Mouse (Mus musculus): ENCODE measurements around the gene Gnai3. TPM values are rescaled to one million over a fixed set of nuclear protein-coding genes. Genes with fewer than 3 reads are reported as not detected.
A peak's percentile ranks its signal among the peaks of the same experiment; 100 is the strongest.

Gnai3 gene
- 15.9 and 29.5 TPM in 2 replicates for polyA plus RNA-seq (2012; rRNA removed)

- peak; percentile 91 for DNase-seq
- WGBS = under 1% methylated on average over 63 of the region's 63 CpGs
- Histone ChIP-seq H3K4me3 (replicated peaks; ENCODE audit: extremely low read depth, low read depth, low read length) (peak within 1 kb of the TSS; percentile 90), H3K4me1 (ENCODE audit: control insufficient read depth, insufficient read depth, low read length) (no peaks in the 10 kb centered on the region)
- TF ChIP-seq POLR2A (IDR thresholded peaks at IDR 0.05; ENCODE audit: borderline replicate concordance, extremely low read depth, low read depth, low read length) (peak; percentile 97), CTCF (IDR thresholded peaks at IDR 0.05; ENCODE audit: insufficient read depth, low read length) (no peak)
Measured at GRCm38 (mm10) chr3:108145534-108146445, at the start of gene Gnai3. Gene Gnai3 (minus strand): TSS chr3:108146146.

GRCm38 (mm10) chr3:108195287-108195686 lies 49.3 kb upstream of the Gnai3 start:
- 89% methylated on average over 4 of the region's 4 CpGs for WGBS
- DNase-seq = no peak
- no peak overlapping the region for H3K4me3 ChIP-seq (replicated peaks; ENCODE audit: extremely low read depth, low read depth, low read length)
- TF ChIP-seq POLR2A (IDR thresholded peaks at IDR 0.05; ENCODE audit: borderline replicate concordance, extremely low read depth, low read depth, low read length) (no peak), CTCF (IDR thresholded peaks at IDR 0.05; ENCODE audit: insufficient read depth, low read length) (no peak)
- H3K4me1 ChIP-seq (ENCODE audit: control insufficient read depth, insufficient read depth, low read length) = peaks cover 6% of the 10 kb centered on the region; the same call in 1 of the 2 replicates

- WGBS = 75% methylated on average over 4 of the region's 4 CpGs
- peaks cover 3% of the 10 kb centered on the region; the same call in 1 of the 2 replicates for H3K4me1 ChIP-seq (ENCODE audit: control insufficient read depth, insufficient read depth, low read length)
- TF ChIP-seq CTCF (IDR thresholded peaks at IDR 0.05; ENCODE audit: insufficient read depth, low read length) (no peak), POLR2A (IDR thresholded peaks at IDR 0.05; ENCODE audit: borderline replicate concordance, extremely low read depth, low read depth, low read length) (no peak)
- no peak for DNase-seq
- H3K4me3 ChIP-seq (replicated peaks; ENCODE audit: extremely low read depth, low read depth, low read length) = no peak overlapping the region
Measured at GRCm38 (mm10) chr3:108193686-108194085, 47.7 kb upstream of the Gnai3 start.

DNA sequence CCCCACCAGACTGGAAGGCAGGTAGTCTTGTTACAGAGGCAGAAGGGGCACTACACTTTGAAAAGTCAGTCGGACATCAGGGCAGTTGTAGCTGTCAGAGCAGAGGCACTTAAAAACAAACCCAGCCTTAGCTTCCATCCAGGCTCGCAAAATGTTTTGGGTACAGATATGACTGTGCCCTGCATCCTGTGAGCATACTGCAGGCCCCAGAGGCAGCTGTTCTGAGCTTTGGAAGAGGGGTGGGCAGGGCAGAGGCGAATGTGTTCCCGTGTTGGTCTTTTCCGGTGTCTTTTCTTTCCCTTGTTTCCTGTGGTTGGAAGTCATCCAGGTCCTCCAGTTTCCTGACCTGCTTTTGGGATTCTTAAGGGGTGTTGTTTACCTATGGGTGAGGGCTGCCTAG lies 44.0 kb upstream of the Gnai3 start:
- TF ChIP-seq POLR2A (IDR thresholded peaks at IDR 0.05; ENCODE audit: borderline replicate concordance, extremely low read depth, low read depth, low read length) (no peak), CTCF (IDR thresholded peaks at IDR 0.05; ENCODE audit: insufficient read depth, low read length) (no peak)
- DNase-seq = no peak
- H3K4me3 ChIP-seq (replicated peaks; ENCODE audit: extremely low read depth, low read depth, low read length) = no peak overlapping the region
- 15% methylated on average over 5 of the region's 5 CpGs for WGBS
- H3K4me1 ChIP-seq (ENCODE audit: control insufficient read depth, insufficient read depth, low read length) = peaks cover 11% of the 10 kb centered on the region

DNA sequence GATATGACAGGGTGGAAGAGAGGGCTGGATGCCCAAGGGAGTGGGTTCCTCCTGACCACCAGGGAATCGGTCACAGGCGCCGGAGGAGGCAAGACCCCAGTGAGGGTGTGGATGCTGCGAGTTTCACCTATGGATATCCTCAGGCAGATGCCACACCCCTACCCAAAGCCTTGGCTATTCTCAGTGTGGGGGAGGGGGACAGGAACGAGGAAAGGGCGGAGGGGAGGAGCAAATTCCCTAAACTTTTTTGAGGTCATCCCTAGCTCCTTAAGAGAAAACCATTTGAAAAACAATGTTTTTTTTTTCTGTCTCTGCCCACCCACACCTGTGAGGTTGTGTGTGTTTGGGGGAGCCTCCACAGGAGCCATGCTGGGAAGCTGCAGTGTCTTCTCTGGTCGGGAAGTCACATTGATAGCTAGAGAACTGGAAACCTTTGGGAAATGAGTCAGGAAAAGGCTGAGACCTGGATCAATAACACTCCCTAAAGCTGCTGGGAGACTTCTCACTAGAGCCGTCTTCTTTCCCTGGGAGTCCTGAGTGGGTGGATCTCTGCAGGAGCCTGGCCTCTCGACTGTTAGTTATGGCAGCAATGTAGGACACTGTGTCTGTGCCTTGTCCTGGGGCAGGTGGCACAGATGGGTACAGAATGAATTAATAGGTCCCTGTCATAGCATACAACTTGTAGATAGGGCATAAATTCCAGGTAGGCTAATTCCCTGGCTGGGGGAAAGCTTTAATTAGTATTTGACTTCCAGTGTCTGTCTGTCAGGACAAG lies 43.0 kb upstream of the Gnai3 start:
- WGBS = 84% methylated on average over 9 of the region's 9 CpGs

GRCm38 (mm10) chr3:108187111-108187795 lies 41.3 kb upstream of the Gnai3 start:
- Histone ChIP-seq H3K4me3 (replicated peaks; ENCODE audit: extremely low read depth, low read depth, low read length) (peak overlapping the region; percentile 9), H3K4me1 (ENCODE audit: control insufficient read depth, insufficient read depth, low read length) (peaks cover 11% of the 10 kb centered on the region)
- no peak for DNase-seq
- WGBS = 73% methylated on average over 20 of the region's 20 CpGs
- TF ChIP-seq POLR2A (IDR thresholded peaks at IDR 0.05; ENCODE audit: borderline replicate concordance, extremely low read depth, low read depth, low read length) (no peak), CTCF (IDR thresholded peaks at IDR 0.05; ENCODE audit: insufficient read depth, low read length) (no peak)

More for the DNA sequence above, 43.0 kb upstream of the Gnai3 start:
- DNase-seq = no peak
- no peak overlapping the region for H3K4me3 ChIP-seq (replicated peaks; ENCODE audit: extremely low read depth, low read depth, low read length)
- peaks cover 11% of the 10 kb centered on the region for H3K4me1 ChIP-seq (ENCODE audit: control insufficient read depth, insufficient read depth, low read length)
- TF ChIP-seq CTCF (IDR thresholded peaks at IDR 0.05; ENCODE audit: insufficient read depth, low read length) = no peak
- TF ChIP-seq POLR2A (IDR thresholded peaks at IDR 0.05; ENCODE audit: borderline replicate concordance, extremely low read depth, low read depth, low read length) = no peak

- Histone ChIP-seq H3K4me3 (replicated peaks; ENCODE audit: extremely low read depth, low read depth, low read length) (peak within 1 kb of the TSS; percentile 91), H3K4me1 (ENCODE audit: control insufficient read depth, insufficient read depth, low read length) (peaks cover 11% of the 10 kb centered on the region)
- DNase-seq = peak; percentile 59
- TF ChIP-seq POLR2A (IDR thresholded peaks at IDR 0.05; ENCODE audit: borderline replicate concordance, extremely low read depth, low read depth, low read length) = no peak
- TF ChIP-seq CTCF (IDR thresholded peaks at IDR 0.05; ENCODE audit: insufficient read depth, low read length) = no peak
- WGBS = 5% methylated on average over 68 of the region's 100 CpGs
Measured at GRCm38 (mm10) chr3:108186098-108187047, 40.4 kb upstream of the Gnai3 start, which contains the start of gene Amigo1. Gene Amigo1 (plus strand): TSS chr3:108186335.

DNA sequence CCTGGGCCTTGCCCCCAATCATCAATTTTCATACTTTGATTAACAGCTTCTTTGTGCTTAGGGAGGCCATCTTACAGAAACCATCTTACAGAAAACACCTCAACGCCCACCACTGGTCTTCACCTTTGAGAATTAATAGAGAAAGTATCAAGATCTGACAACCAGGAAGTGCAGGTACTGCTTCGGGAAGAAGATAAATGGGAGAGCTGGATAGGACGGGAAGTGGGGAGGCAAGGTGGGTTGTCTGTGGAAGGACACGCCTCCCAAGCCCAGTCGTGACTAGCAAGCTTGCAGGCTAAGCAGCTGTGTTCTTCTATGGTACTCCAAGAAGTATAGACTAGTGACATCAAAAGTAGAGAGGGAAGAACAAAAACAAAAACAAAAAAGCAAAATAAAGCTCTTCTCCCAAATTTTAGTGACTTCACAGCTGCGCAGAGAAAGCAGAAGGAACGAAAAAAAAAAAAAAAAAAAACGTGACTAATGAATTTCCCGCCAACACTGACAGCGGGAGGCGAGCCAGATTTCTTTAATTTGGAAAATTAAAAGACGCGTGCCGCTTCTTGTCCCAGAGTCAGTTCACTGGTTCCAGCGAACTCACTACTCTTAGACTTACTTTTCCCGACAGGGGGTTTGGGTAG lies 39.6 kb upstream of the Gnai3 start:
- TF ChIP-seq CTCF (IDR thresholded peaks at IDR 0.05; ENCODE audit: insufficient read depth, low read length) (no peak), POLR2A (IDR thresholded peaks at IDR 0.05; ENCODE audit: borderline replicate concordance, extremely low read depth, low read depth, low read length) (no peak)
- no peak for DNase-seq

More for the DNA sequence above, 39.6 kb upstream of the Gnai3 start:
- peak overlapping the region; percentile 84 for H3K4me3 ChIP-seq (replicated peaks; ENCODE audit: extremely low read depth, low read depth, low read length)
- WGBS = 4% methylated on average over 16 of the region's 16 CpGs
- H3K4me1 ChIP-seq (ENCODE audit: control insufficient read depth, insufficient read depth, low read length) = peaks cover 11% of the 10 kb centered on the region

Measured in lung, adult 2 months (tissue).